Mouse (Mus musculus) cerebellum, postnatal 14 days (tissue): ENCODE measurements around the gene Adgrv1.
A peak's percentile ranks its signal among the peaks of the same experiment; 100 is the strongest.

Source experiments
- DNase-seq, 2 experiments: peaks; one replicate each; pipeline ENCODE4 v3.0.0; 2021; ENCODE audit warnings: mixed read lengths in 2 of 2

Gene Adgrv1

GRCm38 (mm10) chr13:81606991-81607390 is 26.0 kb downstream of the Adgrv1 start:
- DNase-seq, result no peak

DNA sequence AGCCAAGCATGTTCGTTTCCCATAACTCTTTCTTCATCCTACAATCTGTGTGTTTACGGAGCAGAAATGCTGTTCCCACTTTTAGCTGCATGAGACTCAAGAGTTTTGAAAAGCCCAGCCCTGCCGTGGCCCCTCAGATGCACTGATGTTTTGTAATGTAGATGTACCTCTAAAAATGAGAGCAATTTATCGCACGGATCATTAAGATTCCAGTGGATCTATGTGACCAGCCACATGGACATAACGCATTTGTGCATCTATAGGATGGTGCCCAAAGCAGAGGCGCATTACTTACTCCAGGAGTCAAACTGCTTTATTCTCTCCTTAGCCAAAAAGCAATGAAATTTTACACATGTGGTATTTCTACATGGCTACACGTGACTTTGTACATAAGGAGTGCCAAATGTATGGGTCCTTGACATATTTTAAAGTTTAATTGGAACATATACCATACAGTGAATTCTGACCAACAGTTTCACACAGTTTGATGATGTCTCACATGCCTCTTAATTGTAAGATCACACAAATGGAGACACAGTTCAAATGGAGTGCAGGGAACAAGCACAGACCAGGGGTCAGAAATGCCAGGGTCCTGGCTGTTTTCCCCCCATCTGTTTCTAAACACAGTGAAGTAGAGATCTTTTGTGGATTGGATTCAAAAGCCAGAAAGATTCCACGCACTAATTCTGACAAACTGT is 35.9 kb downstream of the Adgrv1 start:
- DNase-seq, result no peak

- DNase-seq, result no peak
Measured at GRCm38 (mm10) chr13:81578692-81579091, 54.3 kb downstream of the Adgrv1 start.

DNA sequence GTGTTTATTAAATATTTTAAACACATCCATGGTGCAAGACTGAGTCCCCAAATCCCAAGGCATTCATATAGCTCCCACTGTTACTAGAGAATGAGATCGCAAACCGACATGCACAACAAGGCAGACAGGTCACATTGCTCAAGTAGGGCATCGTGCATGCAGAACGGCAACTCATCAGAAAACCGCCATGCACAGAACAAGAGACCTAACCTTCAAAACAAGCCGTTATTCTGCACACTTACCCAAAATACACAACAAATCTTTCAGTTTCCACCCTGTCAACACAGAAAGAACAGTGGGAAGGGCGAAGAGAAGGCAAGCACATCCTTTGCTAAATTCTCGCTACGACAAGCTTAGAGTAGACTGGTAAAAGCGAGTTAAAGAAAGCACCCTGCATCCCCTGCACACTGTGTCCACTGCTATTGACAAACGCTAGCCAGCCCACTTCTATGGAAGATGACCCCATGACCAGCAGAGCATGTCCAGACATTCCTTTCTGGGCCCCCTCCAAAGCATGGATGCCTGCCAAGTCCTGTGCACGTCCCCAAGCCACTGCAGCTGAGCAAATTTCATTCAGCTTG is 62.6 kb downstream of the Adgrv1 start:
- peak; percentile 72 to 76 for DNase-seq

DNA sequence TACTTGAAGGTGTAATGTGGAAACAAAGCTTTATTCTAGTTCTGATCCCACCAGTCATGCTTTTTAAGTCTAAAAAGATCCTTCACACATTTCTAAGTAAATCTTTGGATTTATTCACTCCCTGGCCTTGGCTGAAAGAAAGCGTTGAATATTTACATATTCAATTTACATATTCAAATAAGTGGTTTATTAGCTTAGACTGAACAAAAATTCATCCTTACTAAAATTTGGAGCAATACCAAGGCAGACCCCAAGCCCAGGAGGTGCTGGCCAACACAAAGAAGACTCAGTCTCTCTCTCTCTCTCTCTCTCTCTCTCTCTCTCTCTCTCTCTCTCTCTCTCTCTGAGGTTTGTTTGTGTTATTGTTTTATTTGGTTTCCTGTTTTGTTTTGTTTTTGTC is 82.9 kb downstream of the Adgrv1 start:
- no peak for DNase-seq

- no peak for DNase-seq
Measured at GRCm38 (mm10) chr13:81534916-81535315, 98.0 kb downstream of the Adgrv1 start.

GRCm38 (mm10) chr13:81526687-81527086 is 106.3 kb downstream of the Adgrv1 start:
- DNase-seq, result no peak

DNA sequence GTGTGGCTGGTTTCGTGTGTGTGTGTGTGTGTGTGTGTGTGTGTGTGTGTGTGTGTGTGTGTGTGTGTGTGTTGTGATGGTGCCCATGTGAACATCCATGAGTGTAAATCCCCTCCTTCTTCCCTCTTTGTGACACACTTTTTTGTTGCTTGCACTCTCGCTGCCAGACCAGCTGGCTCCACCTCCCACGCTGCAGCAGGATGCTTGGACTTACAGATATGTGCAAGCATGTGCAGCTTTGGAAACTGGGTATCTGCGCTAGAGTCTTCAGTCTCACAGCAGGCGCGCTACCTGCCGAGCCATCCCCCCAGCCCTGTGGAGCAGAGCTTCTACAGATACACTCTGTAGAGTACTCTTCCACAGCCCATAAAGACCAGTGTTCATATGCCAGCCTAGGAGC is 122.8 kb downstream of the Adgrv1 start:
- no peak for DNase-seq

- DNase-seq, result no peak
Measured at GRCm38 (mm10) chr13:81497035-81497434, 135.9 kb downstream of the Adgrv1 start.

DNA sequence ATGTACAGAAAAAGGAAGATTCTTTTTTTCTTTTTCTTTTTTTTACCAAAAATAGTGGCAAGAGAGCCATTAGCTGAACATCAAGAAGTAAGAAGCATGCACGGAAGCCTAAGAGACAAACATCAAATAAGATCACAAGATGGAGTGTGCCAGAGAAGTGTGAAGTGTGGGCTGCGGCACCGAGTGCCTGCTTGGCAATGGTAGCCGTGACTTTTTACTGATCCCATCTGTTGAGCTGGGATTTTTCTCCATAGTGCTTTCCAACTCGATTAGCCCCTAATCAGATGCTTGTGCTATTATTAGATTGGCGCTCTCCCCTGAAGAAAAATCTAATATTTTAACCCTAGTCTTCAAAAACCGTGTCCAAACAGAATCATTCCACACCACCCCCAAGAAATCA is 141.0 kb downstream of the Adgrv1 start:
- DNase-seq, result peak in 1 of 2 experiments; percentile 39

DNA sequence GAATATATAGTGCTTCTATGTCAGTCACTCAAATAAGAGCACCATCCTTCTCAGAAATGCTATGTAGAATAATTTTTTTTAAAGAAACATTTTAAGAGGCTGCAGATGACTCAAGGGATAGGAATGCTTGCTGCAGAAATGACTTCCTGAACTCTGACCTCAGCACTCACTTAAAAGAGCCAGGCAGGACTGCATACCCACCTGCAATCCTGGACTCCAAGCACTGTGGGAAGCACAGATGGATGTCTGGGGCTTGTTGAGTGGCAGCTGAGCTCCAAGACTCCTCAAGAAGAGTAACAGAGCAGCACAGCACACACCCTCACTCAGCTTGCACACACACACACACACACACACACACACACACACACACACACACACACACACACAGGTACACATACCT is 146.0 kb downstream of the Adgrv1 start:
- DNase-seq, result no peak

DNA sequence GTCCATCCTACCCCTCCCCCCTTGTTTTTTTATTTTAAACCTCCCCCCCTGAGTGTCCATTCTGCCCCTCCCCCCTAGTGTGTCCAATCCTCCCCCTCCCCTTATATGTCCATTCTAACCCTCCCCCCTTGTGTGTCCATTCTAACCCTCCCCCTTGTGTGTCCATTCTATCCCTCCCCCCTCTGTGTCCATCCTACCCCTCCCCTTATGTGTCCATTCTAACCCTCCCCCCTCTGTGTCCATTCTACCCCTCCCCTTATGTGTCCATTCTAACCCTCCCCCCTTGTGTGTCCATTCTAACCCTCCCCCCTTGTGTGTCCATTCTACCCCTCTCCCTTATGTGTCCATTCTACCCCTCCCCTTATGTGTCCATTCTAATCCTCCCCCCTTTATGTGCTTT is 159.2 kb downstream of the Adgrv1 start:
- DNase-seq, result no peak

GRCm38 (mm10) chr13:81466661-81467060 is 166.3 kb downstream of the Adgrv1 start:
- peak in 1 of 2 experiments; percentile 27 for DNase-seq

GRCm38 (mm10) chr13:81465794-81466193 is 167.2 kb downstream of the Adgrv1 start:
- peak; percentile 14 to 52 for DNase-seq

DNA sequence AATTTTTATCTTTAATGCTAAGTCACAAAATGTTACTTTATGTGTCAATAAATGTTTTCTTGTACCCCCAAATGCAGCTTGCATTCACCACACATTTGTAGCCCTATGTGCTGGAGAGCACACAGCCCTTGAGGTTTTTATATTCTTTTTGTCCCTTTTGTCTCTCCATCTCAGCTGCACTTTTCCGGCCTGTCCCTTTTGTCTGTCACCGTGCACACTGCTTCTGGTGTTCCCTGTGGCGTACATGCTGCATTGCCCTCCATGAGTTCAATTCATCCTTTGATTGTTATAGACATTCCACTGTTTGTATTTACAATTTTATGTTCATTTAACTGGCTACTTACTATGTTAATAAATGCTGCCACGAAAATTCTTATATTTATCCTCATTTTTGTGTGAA is 183.3 kb downstream of the Adgrv1 start:
- DNase-seq, result no peak

DNA sequence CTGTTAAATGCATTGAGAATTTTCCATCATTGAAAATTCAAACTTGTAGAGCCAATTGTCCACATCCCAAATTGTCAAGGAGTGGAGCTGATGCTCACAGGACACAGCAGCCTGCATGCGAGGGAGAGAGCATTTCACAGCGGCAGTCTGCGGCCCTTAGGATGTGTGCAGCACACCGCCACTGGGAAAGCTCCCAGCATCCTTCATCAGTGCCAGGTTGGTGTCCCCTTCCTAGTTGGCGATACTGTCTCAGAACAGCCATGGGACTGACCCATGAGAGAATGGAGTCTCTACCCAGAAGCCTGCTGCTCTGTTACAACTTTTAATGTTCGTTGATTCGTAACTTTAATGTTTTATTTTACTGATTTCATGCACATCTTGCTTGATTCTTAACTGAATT is 183.8 kb downstream of the Adgrv1 start:
- DNase-seq, result no peak

- no peak for DNase-seq
Measured at GRCm38 (mm10) chr13:81441412-81441811, 191.5 kb downstream of the Adgrv1 start.

DNA sequence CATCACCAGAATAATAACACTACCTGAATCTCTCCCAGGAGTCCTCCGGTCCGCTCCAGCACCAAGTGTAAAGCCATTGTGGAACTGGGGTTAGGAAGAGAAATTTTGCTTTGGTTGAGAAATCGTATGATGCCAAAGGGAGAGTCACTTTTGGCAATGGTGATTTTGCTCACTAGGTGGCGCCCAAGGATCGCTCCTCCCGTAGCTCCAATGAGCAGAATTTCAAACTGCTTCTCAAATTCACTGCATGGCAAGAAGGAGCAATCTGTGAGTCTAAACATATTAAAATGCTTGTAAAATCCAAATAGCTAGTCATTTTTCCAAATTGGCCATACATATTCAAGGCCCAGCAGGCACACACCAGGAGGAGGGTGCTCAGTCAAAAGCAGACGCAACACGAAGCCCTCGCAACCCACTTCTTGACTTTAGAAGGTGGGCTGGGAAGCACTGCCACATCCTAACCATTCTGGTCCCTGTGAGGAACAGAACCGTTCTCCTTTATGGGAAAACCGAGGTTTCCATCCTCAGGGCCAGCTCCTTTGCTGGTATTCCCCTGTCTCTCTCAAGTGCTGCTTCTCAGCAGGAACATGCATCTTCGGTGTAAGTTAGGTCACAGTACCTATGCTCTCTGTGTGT is 193.4 kb downstream of the Adgrv1 start:
- DNase-seq, result peak; percentile 89 to 94

DNA sequence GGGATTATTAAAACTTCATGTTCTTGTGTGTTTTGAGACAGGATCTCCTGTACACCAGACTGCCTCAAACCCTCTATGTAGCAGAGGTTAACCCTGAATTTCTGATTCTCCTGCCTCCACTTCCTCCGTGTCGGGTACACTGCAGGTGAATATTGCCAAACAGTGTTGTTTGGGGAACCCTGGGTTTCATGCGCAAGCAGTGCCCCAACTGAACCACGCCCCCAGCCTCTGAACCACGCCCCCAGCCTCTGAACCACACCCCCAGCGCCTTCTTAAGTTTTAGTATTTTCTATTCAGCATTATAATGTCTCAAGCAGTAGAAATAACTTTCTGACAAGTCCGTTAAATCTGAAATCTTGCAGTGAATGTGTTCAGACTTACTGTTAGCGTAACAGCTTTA is 195.9 kb downstream of the Adgrv1 start:
- DNase-seq, result no peak

- peak; percentile 78 to 85 for DNase-seq
Measured at GRCm38 (mm10) chr13:81426896-81427755, 205.8 kb downstream of the Adgrv1 start.

GRCm38 (mm10) chr13:81425111-81425510 is 207.8 kb downstream of the Adgrv1 start:
- no peak for DNase-seq

- no peak for DNase-seq
Measured at GRCm38 (mm10) chr13:81424002-81424401, 209.0 kb downstream of the Adgrv1 start.

GRCm38 (mm10) chr13:81407881-81408460 is 225.0 kb downstream of the Adgrv1 start:
- no peak for DNase-seq
